Mouse (Mus musculus) testis, adult 2 months (tissue): Measurements from ENCODE around the gene Relb. TPM values are rescaled to one million over a fixed set of nuclear protein-coding genes. Genes with fewer than 3 reads are reported as not detected.

Experiments used
- H3K27ac ChIP-seq: fragments of 200-500 bp; 2 replicates; pipeline ENCODE4 v1.5.1; 2012; ENCODE audit warnings: low read depth, low read length; ENCODE audit not compliant: control insufficient read depth, insufficient read depth
- H3K27me3 ChIP-seq: fragments of 200-500 bp; 2 replicates; pipeline ENCODE4 v1.6.1; 2012; ENCODE audit warnings: mild to moderate bottlenecking, low read length, moderate library complexity; ENCODE audit not compliant: control insufficient read depth, insufficient read depth
- H3K36me3 ChIP-seq: fragments of 200-500 bp; 2 replicates; pipeline ENCODE4 v1.6.1; 2012; ENCODE audit warnings: mild to moderate bottlenecking, low read length; ENCODE audit not compliant: control insufficient read depth, insufficient read depth
- H3K4me1 ChIP-seq: fragments of 200-500 bp; 2 replicates; pipeline ENCODE4 v1.6.1; 2012; ENCODE audit warnings: low read length; ENCODE audit not compliant: control insufficient read depth, insufficient read depth
- H3K4me3 ChIP-seq: fragments of 200-500 bp; 2 replicates; pipeline ENCODE4 v1.5.1; 2012; ENCODE audit warnings: low read depth, mild to moderate bottlenecking, low read length, moderate library complexity, mixed read lengths; ENCODE audit not compliant: control insufficient read depth
- CTCF ChIP-seq: fragments of 200-500 bp; IDR thresholded peaks from 2 replicates; pipeline ENCODE4 v1.5.1; 2012; ENCODE audit warnings: low read depth, mild to moderate bottlenecking, inconsistent platforms, low read length, moderate library complexity; ENCODE audit not compliant: control insufficient read depth, insufficient read depth, insufficient replicate concordance
- POLR2A ChIP-seq: fragments of 200-500 bp; IDR thresholded peaks from 2 replicates; pipeline ENCODE4 v1.6.1; 2012; ENCODE audit warnings: low read depth, mild to moderate bottlenecking, inconsistent platforms, low read length, moderate library complexity; ENCODE audit not compliant: control insufficient read depth
- polyA plus RNA-seq: library from polyadenylated mRNA; depleted of rRNA; stranded (reverse); fragments of >200 nt; gene quantifications from 2 replicates; pipeline ENCODE4 v1.2.3, GENCODE M21; 2012

The Relb gene
- polyA plus RNA-seq, 1 experiment: 4.1 TPM

DNA sequence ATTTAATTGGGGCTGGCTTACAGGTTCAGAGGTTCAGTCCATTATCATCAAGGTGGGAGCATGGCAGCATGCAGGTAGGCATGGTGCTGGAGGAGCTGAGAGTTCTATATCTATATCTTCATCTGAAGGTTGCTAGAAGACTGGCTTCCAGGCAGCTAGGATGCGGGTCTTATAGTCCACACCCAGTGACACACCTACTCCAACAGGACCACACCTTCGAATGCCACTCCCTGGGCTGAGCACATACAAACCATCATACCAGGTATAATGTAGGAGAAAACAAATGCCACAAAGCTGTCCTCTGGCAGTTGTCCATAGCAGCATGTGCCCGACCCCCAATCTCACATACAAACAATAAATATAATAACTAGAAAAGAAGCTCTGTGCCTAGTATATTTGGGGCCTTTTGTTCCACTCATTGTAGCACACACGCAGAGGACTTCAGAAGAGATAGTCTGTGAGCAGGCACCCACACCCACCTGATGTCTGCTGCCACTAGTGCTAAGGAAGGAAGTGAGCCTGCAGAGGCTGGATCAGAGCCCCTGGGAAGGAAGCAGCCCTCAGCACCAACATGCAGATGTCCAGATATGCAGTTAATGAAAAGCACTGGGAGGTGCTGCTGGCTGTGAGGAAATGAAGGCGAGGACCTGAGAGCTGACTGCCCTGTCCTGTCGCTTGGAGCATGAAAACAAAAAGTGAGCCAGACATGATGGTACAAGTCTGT, 22.0 kb upstream of the Relb start:
- no peak overlapping the region for H3K4me3 ChIP-seq
- H3K27me3 ChIP-seq: no peaks in the 10 kb centered on the region
- no peak overlapping the region for H3K27ac ChIP-seq
- TF ChIP-seq POLR2A (no peak), CTCF (no peak)
- H3K36me3 ChIP-seq: no peaks in the 10 kb centered on the region; the same call in none of the 2 replicates
- no peaks in the 10 kb centered on the region for H3K4me1 ChIP-seq

GRCm38 (mm10) chr7:19641223-19641622, 12.0 kb upstream of the Relb start:
- no peaks in the 10 kb centered on the region for H3K27me3 ChIP-seq
- no peak overlapping the region for H3K4me3 ChIP-seq
- H3K36me3 ChIP-seq: peaks cover 7% of the 10 kb centered on the region
- H3K4me1 ChIP-seq: peaks cover 2% of the 10 kb centered on the region; the same call in 1 of the 2 replicates
- TF ChIP-seq CTCF: no peak
- TF ChIP-seq POLR2A: no peak
- H3K27ac ChIP-seq: no peak overlapping the region

GRCm38 (mm10) chr7:19635074-19635827, 6.0 kb upstream of the Relb start:
- H3K27me3 ChIP-seq: no peaks in the 10 kb centered on the region
- no peaks in the 10 kb centered on the region; the same call in 1 of the 2 replicates for H3K4me1 ChIP-seq
- H3K36me3 ChIP-seq: no peaks in the 10 kb centered on the region; the same call in none of the 2 replicates
- H3K4me3 ChIP-seq: no peak overlapping the region
- no peak for TF ChIP-seq CTCF
- TF ChIP-seq POLR2A: no peak
- H3K27ac ChIP-seq: no peak overlapping the region

DNA sequence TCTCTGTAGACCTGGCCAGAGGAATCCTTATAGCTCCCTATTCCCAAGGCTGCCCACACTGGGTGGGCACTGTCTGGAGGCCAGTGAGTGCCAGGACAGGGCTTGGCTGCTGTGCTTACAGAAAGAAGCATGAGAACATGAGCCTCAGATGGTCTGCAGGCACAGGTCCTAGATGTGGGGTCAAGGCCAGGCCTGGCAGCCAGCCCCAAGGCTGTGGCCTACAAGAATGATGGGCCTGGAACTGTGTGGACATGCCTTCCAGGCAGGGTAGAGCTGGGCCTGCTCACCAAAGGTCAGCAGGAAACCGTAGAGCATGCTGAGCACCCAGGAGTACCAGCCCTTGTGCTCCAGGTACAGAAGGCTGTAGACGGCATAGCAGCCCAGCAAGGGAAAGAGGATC, 5.4 kb upstream of the Relb start:
- no peak overlapping the region for H3K4me3 ChIP-seq

GRCm38 (mm10) chr7:19633855-19634254, 4.6 kb upstream of the Relb start:
- H3K27me3 ChIP-seq: no peaks in the 10 kb centered on the region
- no peaks in the 10 kb centered on the region; the same call in none of the 2 replicates for H3K36me3 ChIP-seq
- no peak overlapping the region for H3K4me3 ChIP-seq
- H3K27ac ChIP-seq: no peak overlapping the region
- TF ChIP-seq POLR2A (no peak), CTCF (no peak)
- peaks cover 5% of the 10 kb centered on the region for H3K4me1 ChIP-seq

More for the DNA sequence above, 5.4 kb upstream of the Relb start:
- H3K27ac ChIP-seq: no peak overlapping the region
- no peaks in the 10 kb centered on the region; the same call in none of the 2 replicates for H3K36me3 ChIP-seq
- no peaks in the 10 kb centered on the region for H3K27me3 ChIP-seq
- TF ChIP-seq CTCF (no peak), POLR2A (no peak)
- peaks cover 2% of the 10 kb centered on the region for H3K4me1 ChIP-seq

DNA sequence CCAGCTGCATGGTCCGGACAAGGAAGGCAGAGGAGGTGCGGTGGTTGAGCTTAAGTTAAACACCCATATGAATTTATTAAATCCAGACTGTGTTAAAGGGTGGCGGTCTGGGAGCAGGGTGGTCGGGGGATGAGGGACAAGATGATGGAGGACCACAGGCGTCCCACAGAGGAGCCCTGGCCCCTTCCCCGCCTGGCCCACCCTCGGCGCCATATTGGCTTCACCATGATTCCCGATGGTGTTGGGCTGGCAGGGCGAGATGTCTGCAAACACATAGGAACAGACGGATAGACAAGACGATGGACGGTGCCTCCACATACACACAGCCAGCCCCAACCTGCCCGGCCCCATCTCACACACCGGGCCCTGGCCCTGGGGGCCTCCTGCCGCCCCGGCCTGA, 4.0 kb upstream of the Relb start:
- Histone ChIP-seq H3K36me3 (no peaks in the 10 kb centered on the region; the same call in none of the 2 replicates), H3K4me3 (no peak overlapping the region), H3K27ac (no peak overlapping the region), H3K4me1 (peaks cover 7% of the 10 kb centered on the region), H3K27me3 (no peaks in the 10 kb centered on the region)
- TF ChIP-seq CTCF (no peak), POLR2A (no peak)

GRCm38 (mm10) chr7:19632720-19633119, 3.5 kb upstream of the Relb start:
- no peak overlapping the region for H3K27ac ChIP-seq
- no peaks in the 10 kb centered on the region; the same call in none of the 2 replicates for H3K36me3 ChIP-seq
- H3K27me3 ChIP-seq: no peaks in the 10 kb centered on the region
- TF ChIP-seq POLR2A (no peak), CTCF (no peak)
- H3K4me3 ChIP-seq: no peak overlapping the region
- H3K4me1 ChIP-seq: peaks cover 12% of the 10 kb centered on the region
